Mouse (Mus musculus) ES-Bruce4 (cell line): ENCODE data around the gene Fam13a.

ENCODE experiments used
- CTCF ChIP-seq: IDR thresholded peaks from one replicate; pipeline ENCODE4 v1.8.1; 2011; ENCODE audit warnings: low read depth, low read length
- EP300 ChIP-seq: IDR thresholded peaks from 2 replicates; pipeline ENCODE4 v1.6.1; 2011; ENCODE audit warnings: low read depth, low read length; ENCODE audit not compliant: insufficient read depth
- POLR2A ChIP-seq: IDR thresholded peaks from one replicate; pipeline ENCODE4 v1.8.1; 2011; ENCODE audit warnings: low read length; ENCODE audit not compliant: insufficient read depth

DNA sequence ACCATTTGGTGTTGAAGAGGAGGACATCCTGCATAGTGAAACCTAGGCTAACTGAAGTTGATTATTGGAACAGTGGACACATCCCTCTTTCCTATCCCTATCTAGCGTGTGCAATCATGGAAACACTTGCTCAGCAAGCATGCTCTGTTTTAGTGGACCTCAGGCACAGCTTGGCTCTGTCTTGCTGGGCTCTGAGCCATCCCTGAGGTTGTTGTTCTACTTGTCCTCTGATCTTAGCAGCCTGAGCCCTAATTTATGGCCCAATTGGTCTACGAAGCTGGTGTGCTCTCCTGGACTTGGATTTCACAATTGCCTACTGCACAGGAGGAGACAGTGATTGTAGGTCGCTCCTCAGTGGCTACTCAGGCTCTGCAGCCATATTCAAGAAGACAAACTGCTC lies 56.1 kb downstream of the Fam13a start:
- no peak for TF ChIP-seq CTCF
- TF ChIP-seq EP300: no peak
- TF ChIP-seq POLR2A: no peak
